Mouse (Mus musculus): ENCODE data around the gene Hrh2. TPM values are rescaled to one million over a fixed set of nuclear protein-coding genes. Genes with fewer than 3 reads are reported as not detected.

Hrh2 gene
- polyA plus RNA-seq, 1 experiment = 1.0 TPM

DNA sequence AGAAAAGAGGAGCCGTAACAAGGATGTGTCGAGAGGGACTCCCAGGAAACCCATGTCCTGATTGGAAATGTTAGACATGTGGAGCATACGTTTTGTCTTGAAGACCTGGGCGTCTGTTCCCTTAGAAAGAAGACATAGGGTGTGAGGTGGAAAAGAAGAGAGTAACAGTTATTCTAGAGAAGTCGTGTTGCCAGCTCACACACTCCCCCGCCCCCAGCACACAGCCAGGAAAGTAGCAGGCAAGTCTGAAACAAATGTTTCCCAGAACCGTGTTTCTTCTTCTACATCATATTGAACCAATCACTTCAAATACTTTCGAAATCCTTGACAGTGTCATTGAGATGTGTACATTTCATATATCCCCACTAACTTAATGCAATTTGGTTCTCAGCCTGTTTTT is 28.6 kb upstream of the Hrh2 start:
- no peak for DNase-seq (ENCODE audit: low read depth)
- TF ChIP-seq CTCF (IDR thresholded peaks at IDR 0.05; ENCODE audit: borderline replicate concordance, extremely low read depth, insufficient read depth, insufficient read length) = no peak
- no peak for TF ChIP-seq POLR2A (IDR thresholded peaks at IDR 0.05; ENCODE audit: borderline replicate concordance, extremely low read depth, insufficient read depth, insufficient read length, poor library complexity, severe bottlenecking)

DNA sequence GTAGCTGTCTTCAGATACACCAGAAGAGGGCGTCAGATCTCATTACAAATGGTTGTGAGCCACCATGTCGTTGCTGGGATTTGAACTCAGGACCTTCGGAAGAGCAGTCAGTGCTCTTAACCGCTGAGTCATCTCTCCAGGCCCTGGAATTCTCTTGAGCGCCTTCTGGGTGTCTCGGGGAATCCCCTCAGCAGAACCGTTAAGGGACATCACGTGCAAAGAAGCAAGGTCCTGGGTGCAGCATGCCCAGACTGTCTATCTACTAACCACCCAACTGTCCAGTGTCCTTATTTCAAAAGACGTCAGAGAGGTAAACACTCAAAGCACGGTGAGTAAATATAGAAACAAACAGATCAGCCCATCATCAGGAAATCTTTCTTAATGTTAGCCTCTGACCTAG is 27.5 kb upstream of the Hrh2 start:
- TF ChIP-seq CTCF (IDR thresholded peaks at IDR 0.05; ENCODE audit: borderline replicate concordance, extremely low read depth, insufficient read depth, insufficient read length) = no peak
- TF ChIP-seq POLR2A (IDR thresholded peaks at IDR 0.05; ENCODE audit: borderline replicate concordance, extremely low read depth, insufficient read depth, insufficient read length, poor library complexity, severe bottlenecking) = no peak
- no peak for DNase-seq (ENCODE audit: low read depth)

DNA sequence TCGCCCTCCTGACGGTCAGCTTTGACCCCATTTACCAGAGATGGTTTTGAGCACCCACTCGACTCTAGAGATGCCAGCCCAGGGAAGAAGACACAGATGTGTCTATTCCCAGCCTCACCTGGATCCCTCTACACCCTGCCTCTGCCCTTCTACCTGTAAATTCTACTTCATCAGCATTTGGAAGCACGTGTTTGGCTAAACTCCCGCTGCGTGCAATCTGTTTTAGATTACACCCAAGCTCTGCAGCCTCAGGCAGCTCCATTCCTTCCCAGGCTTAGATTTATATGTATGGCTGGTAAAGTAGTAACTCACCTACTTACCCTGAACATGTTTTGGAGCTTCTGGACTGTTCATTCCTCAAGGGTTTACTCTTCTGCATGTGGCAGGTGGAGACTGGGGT is 26.9 kb upstream of the Hrh2 start:
- TF ChIP-seq POLR2A (IDR thresholded peaks at IDR 0.05; ENCODE audit: borderline replicate concordance, extremely low read depth, insufficient read depth, insufficient read length, poor library complexity, severe bottlenecking) (no peak), CTCF (IDR thresholded peaks at IDR 0.05; ENCODE audit: borderline replicate concordance, extremely low read depth, insufficient read depth, insufficient read length) (no peak)
- DNase-seq (ENCODE audit: low read depth) = no peak

DNA sequence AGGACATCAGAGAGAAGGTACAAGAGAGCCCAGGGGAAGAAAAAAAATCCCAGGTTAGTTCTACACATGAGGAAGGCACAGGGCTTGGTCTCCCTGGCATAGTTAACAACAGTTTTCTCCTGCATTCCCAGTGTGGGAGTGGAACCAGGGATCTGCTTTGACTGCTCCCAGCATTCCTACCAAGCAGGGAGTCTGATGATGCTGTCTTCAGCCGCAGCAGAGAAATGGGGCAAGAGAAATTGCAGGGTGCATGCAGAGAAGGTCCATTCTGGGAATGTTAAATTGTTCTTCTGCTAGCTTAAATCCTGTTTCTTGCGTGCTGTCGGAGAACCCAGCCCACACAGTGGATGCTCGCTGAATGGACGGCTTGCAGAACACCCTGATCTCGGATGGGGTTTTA is 26.2 kb upstream of the Hrh2 start:
- TF ChIP-seq POLR2A (IDR thresholded peaks at IDR 0.05; ENCODE audit: borderline replicate concordance, extremely low read depth, insufficient read depth, insufficient read length, poor library complexity, severe bottlenecking) (no peak), CTCF (IDR thresholded peaks at IDR 0.05; ENCODE audit: borderline replicate concordance, extremely low read depth, insufficient read depth, insufficient read length) (no peak)
- DNase-seq (ENCODE audit: low read depth) = no peak

DNA sequence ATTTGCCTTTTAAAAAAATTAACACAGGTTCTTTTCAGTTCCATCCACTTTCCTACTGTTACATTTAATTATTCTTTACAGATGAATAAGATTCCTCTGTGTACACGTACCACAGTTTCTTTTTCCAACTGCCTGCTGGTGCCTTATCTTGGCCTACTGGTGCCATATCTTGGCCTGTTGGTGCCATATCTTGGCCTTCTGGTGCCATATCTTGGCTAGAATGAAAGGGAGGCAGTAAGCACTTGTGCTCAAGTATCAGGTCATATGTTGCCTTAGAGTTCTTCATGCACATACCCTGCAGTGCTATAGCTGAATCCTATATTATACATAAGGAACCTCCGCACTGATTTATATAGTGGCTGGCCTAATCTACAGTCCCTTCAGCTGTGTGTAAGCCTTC is 24.9 kb upstream of the Hrh2 start:
- no peak for DNase-seq (ENCODE audit: low read depth)
- TF ChIP-seq CTCF (IDR thresholded peaks at IDR 0.05; ENCODE audit: borderline replicate concordance, extremely low read depth, insufficient read depth, insufficient read length) (no peak), POLR2A (IDR thresholded peaks at IDR 0.05; ENCODE audit: borderline replicate concordance, extremely low read depth, insufficient read depth, insufficient read length, poor library complexity, severe bottlenecking) (no peak)

DNA sequence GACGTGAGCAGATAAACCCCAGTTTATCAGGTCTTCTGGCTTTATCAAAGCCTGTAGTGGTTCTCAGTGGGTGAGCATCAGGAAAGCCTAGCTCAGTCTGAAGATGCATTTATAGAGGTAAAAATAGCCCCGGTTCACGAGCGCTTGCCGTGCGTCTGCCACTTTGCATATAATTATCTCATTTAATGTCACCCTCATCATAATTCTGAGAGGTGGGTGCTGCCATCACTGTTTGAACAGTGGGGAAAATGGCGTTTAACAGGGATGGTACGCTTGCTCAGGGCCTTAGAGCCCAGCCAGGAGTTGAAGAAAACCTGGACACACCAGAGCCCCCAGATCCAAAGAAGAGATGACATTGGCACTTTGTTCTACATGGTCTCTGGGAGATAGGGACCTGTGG is 23.3 kb upstream of the Hrh2 start:
- no peak for TF ChIP-seq POLR2A (IDR thresholded peaks at IDR 0.05; ENCODE audit: borderline replicate concordance, extremely low read depth, insufficient read depth, insufficient read length, poor library complexity, severe bottlenecking)
- TF ChIP-seq CTCF (IDR thresholded peaks at IDR 0.05; ENCODE audit: borderline replicate concordance, extremely low read depth, insufficient read depth, insufficient read length) = no peak
- DNase-seq (ENCODE audit: low read depth) = peak; percentile 29

DNA sequence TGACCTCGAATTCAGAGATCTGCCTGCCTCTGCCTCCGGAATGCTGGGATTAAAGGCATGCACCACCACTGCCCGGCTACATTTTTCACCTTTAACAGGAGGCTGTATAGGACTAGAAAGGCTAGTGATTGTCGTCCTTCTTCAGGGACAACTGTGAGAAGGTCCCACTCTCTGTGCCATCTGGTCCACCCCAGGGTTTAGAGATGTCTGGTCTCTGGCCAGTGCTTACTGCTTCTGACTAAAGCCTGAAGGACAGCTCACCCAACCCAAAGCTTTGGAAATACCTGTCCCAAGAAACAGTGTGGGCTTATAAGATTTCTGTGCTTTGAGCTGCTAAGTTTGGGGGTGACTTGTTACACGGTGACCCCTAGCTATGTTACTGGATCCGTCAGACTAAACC is 21.6 kb upstream of the Hrh2 start:
- TF ChIP-seq CTCF (IDR thresholded peaks at IDR 0.05; ENCODE audit: borderline replicate concordance, extremely low read depth, insufficient read depth, insufficient read length) = no peak
- no peak for TF ChIP-seq POLR2A (IDR thresholded peaks at IDR 0.05; ENCODE audit: borderline replicate concordance, extremely low read depth, insufficient read depth, insufficient read length, poor library complexity, severe bottlenecking)
- no peak for DNase-seq (ENCODE audit: low read depth)

DNA sequence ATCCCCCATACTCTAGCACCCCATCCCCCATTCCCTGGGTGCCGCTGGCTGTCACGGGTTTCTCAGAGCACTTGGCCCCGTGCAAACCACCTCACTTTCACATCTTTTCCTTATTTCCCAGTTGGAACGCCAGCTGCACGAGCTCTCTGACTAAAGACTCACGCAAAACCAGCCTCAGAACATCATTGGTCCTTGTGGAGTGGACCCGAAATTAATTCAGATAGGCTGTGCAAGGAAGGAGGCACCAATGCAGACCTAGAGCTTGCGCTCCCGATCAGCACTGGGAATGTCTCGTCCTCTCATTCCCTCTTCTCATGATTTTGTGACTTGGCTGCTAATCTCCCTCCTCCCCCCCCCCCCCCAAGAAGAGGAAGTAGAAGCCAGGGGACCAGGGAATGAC is 20.6 kb upstream of the Hrh2 start:
- no peak for TF ChIP-seq POLR2A (IDR thresholded peaks at IDR 0.05; ENCODE audit: borderline replicate concordance, extremely low read depth, insufficient read depth, insufficient read length, poor library complexity, severe bottlenecking)
- TF ChIP-seq CTCF (IDR thresholded peaks at IDR 0.05; ENCODE audit: borderline replicate concordance, extremely low read depth, insufficient read depth, insufficient read length) = no peak

DNA sequence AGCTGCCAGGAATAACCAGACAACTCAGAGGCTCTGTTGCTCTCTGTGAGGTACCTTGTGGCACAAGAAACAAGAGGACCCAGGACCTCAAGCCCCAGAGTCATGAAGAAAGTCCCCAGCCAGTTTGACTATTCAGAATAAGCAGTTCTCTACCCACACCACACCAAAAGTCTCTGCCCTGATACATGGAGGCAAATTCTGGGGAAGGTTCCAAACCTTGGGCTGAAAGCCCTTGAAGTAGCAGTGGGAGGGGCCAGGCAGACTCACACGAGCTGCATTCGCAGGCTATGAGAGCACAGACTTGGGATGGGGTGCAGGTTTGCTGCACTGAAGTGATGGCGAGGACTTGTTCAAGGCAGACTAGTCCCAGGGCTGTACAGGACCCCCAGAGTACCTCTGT is 20.2 kb upstream of the Hrh2 start:
- TF ChIP-seq POLR2A (IDR thresholded peaks at IDR 0.05; ENCODE audit: borderline replicate concordance, extremely low read depth, insufficient read depth, insufficient read length, poor library complexity, severe bottlenecking) (no peak), CTCF (IDR thresholded peaks at IDR 0.05; ENCODE audit: borderline replicate concordance, extremely low read depth, insufficient read depth, insufficient read length) (no peak)
- no peak for DNase-seq (ENCODE audit: low read depth)

More for the DNA sequence above, 20.6 kb upstream of the Hrh2 start:
- no peak for DNase-seq (ENCODE audit: low read depth)

DNA sequence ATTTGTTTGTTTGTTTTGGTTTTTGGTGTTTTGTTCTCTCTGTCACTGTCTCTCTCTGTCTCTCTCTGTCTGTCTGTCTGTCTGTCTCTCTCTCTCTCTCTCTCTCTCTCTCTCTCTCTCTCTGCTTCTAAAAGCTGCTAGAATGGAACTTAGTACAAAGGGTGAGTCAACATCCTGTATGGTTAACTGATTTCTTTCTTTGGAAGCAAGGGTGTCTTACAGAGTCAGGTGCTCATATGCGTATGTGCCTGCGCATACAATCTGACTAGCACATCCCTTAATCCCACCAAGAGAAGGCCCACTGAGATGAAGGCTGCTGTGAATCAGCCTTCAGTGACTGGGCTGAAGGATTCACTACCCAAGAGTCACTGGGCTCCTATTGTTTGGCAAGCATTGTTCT is 18.0 kb upstream of the Hrh2 start:
- TF ChIP-seq CTCF (IDR thresholded peaks at IDR 0.05; ENCODE audit: borderline replicate concordance, extremely low read depth, insufficient read depth, insufficient read length) (no peak), POLR2A (IDR thresholded peaks at IDR 0.05; ENCODE audit: borderline replicate concordance, extremely low read depth, insufficient read depth, insufficient read length, poor library complexity, severe bottlenecking) (no peak)
- no peak for DNase-seq (ENCODE audit: low read depth)

DNA sequence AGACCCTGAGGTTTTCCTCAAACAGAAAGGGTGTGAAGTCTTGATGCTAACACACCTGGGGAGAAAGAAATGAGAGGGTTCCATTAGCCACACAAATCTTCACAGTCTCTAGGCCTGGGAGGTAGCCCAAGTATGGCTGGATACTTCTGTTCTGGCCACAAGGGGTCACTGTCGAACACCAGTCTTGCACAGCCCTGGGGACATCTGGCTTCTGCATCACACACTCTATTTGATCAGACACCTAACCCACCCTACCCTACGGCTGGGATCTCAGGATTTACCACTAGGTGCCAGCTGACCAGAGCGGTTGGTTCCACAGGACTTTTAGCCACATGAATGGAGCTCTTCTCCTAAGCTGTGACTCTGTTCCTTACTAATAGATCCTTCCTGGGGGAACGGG is 17.2 kb upstream of the Hrh2 start:
- TF ChIP-seq CTCF (IDR thresholded peaks at IDR 0.05; ENCODE audit: borderline replicate concordance, extremely low read depth, insufficient read depth, insufficient read length) (no peak), POLR2A (IDR thresholded peaks at IDR 0.05; ENCODE audit: borderline replicate concordance, extremely low read depth, insufficient read depth, insufficient read length, poor library complexity, severe bottlenecking) (no peak)

DNA sequence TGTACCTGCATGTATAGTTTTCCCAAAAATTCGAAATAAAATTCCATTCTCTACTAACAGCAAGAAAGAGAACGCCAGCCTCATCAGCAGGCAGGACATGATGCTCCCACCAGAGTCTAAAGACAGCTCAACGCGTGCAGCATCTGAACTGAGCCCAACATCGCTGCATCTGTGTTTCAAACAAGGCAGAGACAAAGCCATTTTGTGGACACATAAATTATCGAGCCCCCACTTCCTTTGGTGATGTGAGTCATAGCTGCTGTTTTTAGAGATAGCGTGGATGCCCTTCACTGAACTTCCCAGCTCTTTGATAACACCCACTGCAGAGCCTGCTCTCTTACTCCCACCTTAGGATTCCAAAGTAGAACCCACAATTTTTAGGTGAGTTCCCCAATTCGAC is 16.5 kb upstream of the Hrh2 start:
- TF ChIP-seq CTCF (IDR thresholded peaks at IDR 0.05; ENCODE audit: borderline replicate concordance, extremely low read depth, insufficient read depth, insufficient read length) = no peak
- no peak for TF ChIP-seq POLR2A (IDR thresholded peaks at IDR 0.05; ENCODE audit: borderline replicate concordance, extremely low read depth, insufficient read depth, insufficient read length, poor library complexity, severe bottlenecking)

More for the DNA sequence above, 17.2 kb upstream of the Hrh2 start:
- DNase-seq (ENCODE audit: low read depth) = no peak

More for the DNA sequence above, 16.5 kb upstream of the Hrh2 start:
- no peak for DNase-seq (ENCODE audit: low read depth)
